ENCODE assay signal across 24 mouse cellular contexts in genomic region chr7:100076296-100076695, GRCm38 (mm10).
"Had no signal": no experiment of that assay in that cellular context is flagged by ENCODE, and none has a peak within 500 bp of the region (broad histone marks: within the 10 kb centered on the region; RNA-seq: fewer than 3 reads in every experiment).

No protein-coding gene starts in this region.

- H3K4me3 ChIP-seq: kidney, embryonic 15.5 days; layer of hippocampus, adult 2 months; limb, embryonic 10.5 days; limb, embryonic 13.5 days; liver, embryonic 12.5 days; liver, embryonic 15.5 days; midbrain, embryonic 12.5 days; midbrain, embryonic 15.5 days; neural tube, embryonic 12.5 days; neural tube, embryonic 15.5 days had no signal

- DNase-seq: layer of hippocampus, adult 9-11 months; liver; lung, adult 18-20 months; right cerebral cortex, adult 18-20 months; right cerebral cortex, postnatal 14 days; right cerebral cortex, postnatal 4 days; thymus, adult 2 months; thymus, postnatal 14 days; thymus, postnatal 4 days had no signal

- H3K9me3 ChIP-seq: kidney, embryonic 15.5 days; limb, embryonic 10.5 days; limb, embryonic 13.5 days; liver, embryonic 12.5 days; liver, embryonic 15.5 days; midbrain, embryonic 12.5 days; midbrain, embryonic 15.5 days; neural tube, embryonic 12.5 days; neural tube, embryonic 15.5 days had no signal

- H3K27me3 ChIP-seq: kidney, embryonic 15.5 days; limb, embryonic 13.5 days; liver, embryonic 12.5 days; liver, embryonic 15.5 days; midbrain, embryonic 12.5 days; midbrain, embryonic 15.5 days; neural tube, embryonic 12.5 days; neural tube, embryonic 15.5 days had no signal

- H3K4me2 ChIP-seq: kidney, embryonic 15.5 days; limb, embryonic 13.5 days; liver, embryonic 12.5 days; liver, embryonic 15.5 days; midbrain, embryonic 12.5 days; midbrain, embryonic 15.5 days; neural tube, embryonic 12.5 days; neural tube, embryonic 15.5 days had no signal

- H3K9ac ChIP-seq: kidney, embryonic 15.5 days; limb, embryonic 13.5 days; liver, embryonic 12.5 days; liver, embryonic 15.5 days; midbrain, embryonic 12.5 days; midbrain, embryonic 15.5 days; neural tube, embryonic 12.5 days; neural tube, embryonic 15.5 days had no signal

- ATAC-seq: inflammation-experienced regulatory T-cells, adult 6 months; intestine, embryonic 16.5 days; liver, embryonic 12.5 days; lung, postnatal 0 days; midbrain, embryonic 15.5 days had no signal

- H3K27ac ChIP-seq: kidney, embryonic 15.5 days; layer of hippocampus, adult 2 months; limb, embryonic 10.5 days; limb, embryonic 13.5 days; liver, embryonic 12.5 days; liver, embryonic 15.5 days; macrophage; midbrain, embryonic 12.5 days; midbrain, embryonic 15.5 days; neural tube, embryonic 12.5 days; neural tube, embryonic 15.5 days; stomach, postnatal 0 days had no signal

- H3K4me1 ChIP-seq: kidney, embryonic 15.5 days; limb, embryonic 10.5 days; limb, embryonic 13.5 days; liver, embryonic 12.5 days; midbrain, embryonic 12.5 days; midbrain, embryonic 15.5 days; neural tube, embryonic 12.5 days; neural tube, embryonic 15.5 days had no signal
